Mouse (Mus musculus) spleen, adult 2 months (tissue): Measurements from ENCODE around the gene Tmem92.

Experiments
- CTCF ChIP-seq: fragments of 200-500 bp; IDR thresholded peaks from 2 replicates; pipeline ENCODE4 v1.5.1; 2011; ENCODE audit warnings: mild to moderate bottlenecking, inconsistent platforms; ENCODE audit not compliant: insufficient read depth, insufficient read length, insufficient replicate concordance; ENCODE audit errors: extremely low read depth
- POLR2A ChIP-seq: fragments of 200-500 bp; IDR thresholded peaks from 2 replicates; pipeline ENCODE4 v1.6.1; 2011; ENCODE audit warnings: low read depth, low read length, inconsistent platforms

- TF ChIP-seq CTCF (no peak), POLR2A (no peak)
Measured at GRCm38 (mm10) chr11:94828966-94829365, 46.5 kb upstream of the Tmem92 start.
